Mouse (Mus musculus) liver, embryonic 14.5 days (tissue): Measurements from ENCODE around the gene Mroh3.

Experiments used
- CTCF ChIP-seq: IDR thresholded peaks from 2 replicates; pipeline ENCODE4 v1.5.1; 2016; ENCODE audit warnings: antibody characterized with exemption, low read depth, control low read depth
- EP300 ChIP-seq: IDR thresholded peaks from 2 replicates; pipeline ENCODE4 v1.6.1; 2016; ENCODE audit warnings: antibody characterized with exemption, low read depth

DNA sequence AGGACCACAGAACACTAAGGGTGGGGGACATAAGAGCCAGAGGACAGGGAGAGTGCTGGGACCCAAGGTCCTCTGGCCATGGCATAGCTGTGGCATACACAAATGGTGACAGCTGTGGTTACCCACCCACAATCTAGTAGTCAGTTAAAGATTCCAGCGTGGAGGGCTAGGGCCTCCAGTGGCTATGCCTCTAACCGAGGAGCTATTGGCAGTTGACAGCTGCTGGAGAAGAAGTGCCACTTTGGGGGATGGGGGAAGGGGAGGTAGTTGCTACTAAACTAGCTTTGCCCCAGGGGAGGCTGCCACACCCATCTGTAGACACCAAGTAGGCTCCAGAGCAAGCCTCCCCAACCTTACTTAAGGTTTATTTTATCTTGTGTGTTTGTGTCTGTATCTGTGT is 40.8 kb upstream of the Mroh3 start:
- TF ChIP-seq CTCF: no peak
- no peak for TF ChIP-seq EP300
